Mouse (Mus musculus) CD4-positive helper T cell, adult 2 months (primary cell): ENCODE measurements around the gene Usp30.

Experiments
- DNase-seq: peaks from one replicate; pipeline ENCODE4 v3.0.0-alpha.2; 2012; ENCODE audit warnings: low read depth, missing footprints, low spot score

Usp30 gene

DNA sequence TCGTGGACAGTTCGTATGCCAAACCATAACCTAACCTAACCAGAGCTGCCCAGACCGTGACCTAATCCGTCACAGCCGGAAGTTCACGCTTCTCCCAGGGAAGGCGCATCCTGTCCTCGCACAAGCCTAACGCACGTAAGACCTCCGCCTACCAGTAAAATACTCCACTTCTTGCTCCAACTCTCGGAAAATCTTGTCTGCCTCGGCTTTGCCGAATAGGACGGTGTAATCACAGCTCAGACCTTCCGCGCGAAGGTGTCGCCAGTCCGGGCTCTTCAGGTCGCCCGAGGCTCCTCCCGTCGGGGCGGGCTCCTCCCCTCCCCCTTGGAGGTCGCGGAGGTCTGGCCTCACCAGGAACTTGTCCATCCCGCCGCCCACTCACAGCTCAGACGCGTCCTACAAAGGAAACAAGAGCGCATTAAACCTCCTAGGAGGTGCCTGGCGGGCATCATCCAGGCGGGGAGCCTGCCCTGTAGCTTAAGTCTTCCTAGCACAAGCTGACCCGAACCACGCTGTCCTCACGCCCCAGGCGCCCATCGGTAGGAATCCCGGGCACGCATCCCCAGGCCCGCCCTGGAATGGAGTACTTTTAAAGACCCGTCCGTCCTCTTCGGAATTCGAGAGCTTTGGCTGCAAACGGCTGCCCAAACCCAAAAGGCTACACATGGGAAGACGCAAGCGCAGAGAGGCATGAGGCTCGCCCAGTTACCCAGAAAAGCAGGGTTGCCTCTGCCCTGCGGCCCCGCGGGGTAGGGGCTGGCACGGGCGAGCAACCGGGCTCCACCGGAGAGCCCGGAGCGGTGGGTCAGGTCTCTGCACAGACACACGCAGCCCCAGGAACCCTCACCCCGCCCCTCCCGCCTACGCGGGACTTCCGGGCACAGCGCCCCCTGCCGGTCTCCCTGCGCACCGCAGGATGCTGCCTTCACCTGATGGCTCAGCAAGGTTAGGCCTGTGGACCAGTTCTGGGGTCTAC is 62.4 kb downstream of the Usp30 start, which contains the start of gene Alkbh2:
Alkbh2 (minus strand) TSS at position 845 of the 976 bp plus-strand sequence.
- peak; percentile 89 for DNase-seq

DNA sequence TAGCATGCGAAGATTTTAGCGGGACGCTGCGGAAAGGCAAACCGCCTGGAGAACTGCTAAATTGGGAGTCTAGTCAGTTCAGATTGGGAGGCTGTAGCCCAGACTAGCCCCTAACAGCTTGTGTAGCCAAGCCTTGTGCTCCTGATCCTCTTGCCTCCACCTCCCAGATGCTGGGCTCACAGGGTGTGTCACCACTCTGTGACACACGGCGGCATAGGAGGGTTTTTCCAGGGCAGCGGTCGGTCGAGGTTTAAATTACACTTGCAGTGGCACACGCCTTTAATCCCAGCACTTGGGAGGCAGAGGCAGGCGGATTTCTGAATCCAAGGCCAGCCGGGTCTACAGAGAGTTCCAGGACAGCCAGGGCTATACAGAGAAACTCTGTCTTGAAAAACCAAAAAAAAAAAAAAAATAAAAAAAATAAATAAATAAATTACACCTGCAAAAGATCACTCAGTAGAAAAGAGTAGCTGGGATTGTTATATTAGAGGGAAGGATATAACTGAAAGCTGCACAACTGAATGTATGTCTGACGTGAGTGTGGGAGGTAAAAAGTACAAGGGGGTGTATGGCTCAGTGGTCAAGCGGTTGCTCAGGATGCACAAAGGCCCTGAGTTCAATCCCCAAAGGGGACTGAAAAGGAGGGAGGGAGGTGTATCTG is 64.4 kb downstream of the Usp30 start:
- DNase-seq = peak; percentile 27

DNA sequence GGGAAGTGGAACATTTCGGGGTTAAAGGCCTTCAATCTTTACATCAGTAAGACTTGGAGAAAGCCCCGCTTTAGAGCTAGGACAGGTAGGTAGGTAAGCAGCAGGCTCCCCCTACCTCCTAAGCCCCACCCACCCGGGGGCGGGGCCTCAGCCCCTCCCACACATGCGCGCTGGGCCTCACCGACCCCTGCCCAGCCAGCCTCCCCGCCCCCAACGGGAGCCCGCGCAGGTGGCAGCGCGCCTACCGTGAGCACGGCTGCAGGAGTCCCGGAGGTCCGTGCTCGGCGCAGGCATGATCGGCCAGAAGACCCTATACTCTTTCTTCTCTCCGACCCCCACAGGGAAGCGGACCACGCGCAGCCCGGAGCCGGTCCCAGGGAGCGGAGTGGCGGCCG is 64.9 kb downstream of the Usp30 start, which contains the start of gene Ung:
Ung (plus strand) TSS at position 176 of the 395 bp plus-strand sequence.
- peak; percentile 86 for DNase-seq

DNA sequence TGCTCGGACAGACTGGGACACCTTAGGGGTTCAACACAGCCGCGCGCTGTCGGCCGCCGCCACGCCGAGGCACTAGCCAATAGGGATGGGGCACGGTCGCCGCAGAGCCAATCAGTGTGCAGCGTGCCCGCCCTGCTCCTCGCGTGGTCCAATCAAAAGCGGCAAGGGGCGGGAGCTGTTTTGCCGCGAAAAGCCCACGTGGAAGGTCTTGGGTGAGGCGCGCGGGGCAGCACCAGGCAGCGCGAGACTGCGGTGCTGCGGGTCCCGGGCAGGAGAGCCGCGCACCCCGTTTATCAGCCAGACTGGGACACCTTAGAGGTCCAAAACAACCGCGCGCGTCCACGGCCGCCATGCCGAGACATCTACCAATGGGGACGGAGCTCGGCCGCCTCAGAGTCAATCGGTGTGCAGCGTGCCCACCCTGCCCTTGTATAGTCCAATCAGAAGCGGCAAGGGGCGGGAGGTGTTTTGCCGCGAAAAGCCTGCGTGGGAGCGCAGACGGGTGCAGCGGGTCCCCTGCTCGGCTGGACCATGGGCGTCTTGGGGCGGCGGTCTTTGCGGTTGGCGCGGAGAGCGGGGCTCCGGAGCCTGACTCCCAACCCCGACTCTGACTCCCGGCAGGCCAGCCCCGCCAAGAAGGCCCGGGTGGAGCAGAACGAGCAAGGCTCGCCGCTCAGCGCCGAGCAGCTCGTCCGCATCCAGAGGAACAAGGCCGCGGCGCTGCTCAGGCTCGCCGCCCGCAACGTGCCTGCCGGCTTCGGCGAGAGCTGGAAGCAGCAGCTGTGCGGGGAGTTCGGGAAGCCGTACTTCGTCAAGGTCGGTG is 65.6 kb downstream of the Usp30 start:
- peak; percentile 94 for DNase-seq

DNA sequence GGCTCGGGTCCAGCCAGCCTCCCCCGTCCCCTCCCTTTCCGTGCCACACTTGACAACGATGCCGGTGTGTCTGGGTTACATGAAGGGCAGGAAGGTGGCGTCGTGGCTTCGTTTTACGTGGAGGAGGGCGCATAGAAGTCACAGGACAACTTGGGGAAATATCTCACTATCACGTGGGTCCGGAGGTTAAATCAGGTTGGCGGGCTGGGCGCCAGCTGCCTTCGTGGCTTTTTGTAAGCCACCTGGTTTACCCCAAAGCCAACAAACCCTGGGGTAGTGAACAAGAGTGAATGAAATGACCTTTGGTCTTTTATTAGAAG is 66.2 kb downstream of the Usp30 start:
- DNase-seq = peak; percentile 91

DNA sequence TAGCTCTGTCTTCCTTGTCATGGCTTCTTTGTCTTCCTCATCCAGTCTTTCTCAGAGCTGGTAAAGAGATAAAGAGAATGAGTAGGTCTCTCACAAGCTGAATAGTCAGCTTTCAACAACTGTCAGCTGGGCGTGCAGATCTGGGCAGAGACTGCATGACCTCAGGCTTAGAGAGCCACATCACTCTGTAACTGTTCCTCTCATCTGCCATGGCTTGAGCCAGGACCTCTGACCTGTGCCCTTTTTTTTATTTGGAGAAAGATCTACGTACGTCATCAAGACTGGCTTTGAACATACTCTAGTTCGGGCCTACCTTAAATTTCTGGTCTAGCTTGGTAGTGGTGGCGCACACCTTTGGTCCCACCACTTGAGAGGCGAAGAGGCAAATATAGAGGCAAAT is 67.6 kb downstream of the Usp30 start:
- DNase-seq = no peak

DNA sequence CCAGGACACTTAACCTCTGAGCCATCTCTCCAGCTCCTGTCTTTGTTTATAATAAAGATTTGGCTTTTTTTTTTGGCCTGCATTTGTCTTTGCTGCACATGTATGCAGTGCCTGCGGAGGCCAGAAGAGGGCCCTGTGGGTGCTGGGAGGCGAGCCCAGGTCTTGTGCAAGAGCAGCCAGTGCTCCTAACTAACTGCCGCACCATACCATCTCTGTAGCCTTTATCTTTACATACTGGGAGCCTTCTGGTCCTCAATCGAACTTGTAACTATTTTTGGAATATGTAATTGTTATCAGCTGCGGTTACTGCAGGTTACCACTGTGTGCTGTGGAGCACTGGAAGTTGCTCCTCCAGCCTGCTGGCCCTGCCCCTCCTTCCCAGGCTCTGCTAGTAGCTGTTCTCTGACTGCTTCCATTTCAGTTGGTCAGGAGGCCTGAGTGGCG is 68.9 kb downstream of the Usp30 start:
- DNase-seq = no peak

DNA sequence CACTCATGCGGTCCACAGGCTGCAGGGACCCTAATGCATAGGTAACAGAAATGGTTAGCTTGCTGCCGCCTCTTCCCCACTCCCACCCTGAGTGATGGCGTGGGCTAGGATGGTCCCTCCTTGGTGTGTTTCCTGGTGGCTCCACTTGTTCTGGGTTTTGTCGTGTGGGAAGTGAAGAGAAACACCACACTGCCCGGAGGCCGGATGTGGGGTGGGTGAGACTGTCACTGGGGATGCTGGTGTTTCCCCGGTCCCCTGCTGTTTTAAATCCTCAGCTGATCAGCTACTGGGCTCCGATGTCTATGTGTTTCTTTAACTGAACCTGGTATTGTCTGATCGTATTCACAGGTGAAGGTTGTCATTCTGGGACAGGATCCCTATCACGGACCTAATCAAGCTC is 70.3 kb downstream of the Usp30 start:
- DNase-seq = peak; percentile 66

DNA sequence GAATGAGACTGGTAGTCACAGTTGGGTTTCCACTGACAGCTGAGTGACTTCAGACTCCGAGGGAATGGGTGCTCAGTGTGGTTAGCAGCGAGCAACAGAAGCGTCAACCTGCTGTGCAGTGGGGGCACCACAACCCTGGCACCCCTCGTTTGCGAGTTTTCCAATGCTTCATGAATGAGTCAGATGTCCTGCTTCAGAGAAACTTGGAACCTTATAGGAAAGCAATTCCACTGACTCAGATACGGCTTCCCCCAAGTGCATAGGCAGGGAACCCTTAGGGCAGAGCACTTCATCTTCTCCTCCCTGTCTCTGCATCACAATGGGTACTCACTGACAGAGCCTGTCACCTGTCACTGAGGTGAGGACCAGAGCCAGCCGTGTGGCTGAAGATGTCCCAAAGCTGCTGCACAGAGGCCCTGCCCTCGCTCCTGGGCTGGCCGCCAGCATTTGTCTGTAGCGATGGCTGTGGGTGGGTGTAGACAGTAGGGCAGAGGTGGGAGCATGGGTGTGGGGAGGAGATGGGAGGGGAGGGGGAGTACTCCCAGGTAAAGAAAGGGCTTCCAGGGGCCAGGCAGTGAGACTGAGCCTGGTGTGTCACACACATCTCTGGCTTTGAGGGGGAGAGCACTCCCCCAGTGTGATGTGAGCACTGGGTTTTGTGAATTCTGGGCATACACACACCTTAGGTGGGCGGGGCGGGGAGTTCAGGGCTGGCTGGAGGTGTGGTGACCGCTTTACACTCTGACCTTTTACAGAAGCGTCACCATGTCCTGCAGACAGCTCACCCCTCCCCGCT is 72.4 kb downstream of the Usp30 start:
- DNase-seq = no peak

DNA sequence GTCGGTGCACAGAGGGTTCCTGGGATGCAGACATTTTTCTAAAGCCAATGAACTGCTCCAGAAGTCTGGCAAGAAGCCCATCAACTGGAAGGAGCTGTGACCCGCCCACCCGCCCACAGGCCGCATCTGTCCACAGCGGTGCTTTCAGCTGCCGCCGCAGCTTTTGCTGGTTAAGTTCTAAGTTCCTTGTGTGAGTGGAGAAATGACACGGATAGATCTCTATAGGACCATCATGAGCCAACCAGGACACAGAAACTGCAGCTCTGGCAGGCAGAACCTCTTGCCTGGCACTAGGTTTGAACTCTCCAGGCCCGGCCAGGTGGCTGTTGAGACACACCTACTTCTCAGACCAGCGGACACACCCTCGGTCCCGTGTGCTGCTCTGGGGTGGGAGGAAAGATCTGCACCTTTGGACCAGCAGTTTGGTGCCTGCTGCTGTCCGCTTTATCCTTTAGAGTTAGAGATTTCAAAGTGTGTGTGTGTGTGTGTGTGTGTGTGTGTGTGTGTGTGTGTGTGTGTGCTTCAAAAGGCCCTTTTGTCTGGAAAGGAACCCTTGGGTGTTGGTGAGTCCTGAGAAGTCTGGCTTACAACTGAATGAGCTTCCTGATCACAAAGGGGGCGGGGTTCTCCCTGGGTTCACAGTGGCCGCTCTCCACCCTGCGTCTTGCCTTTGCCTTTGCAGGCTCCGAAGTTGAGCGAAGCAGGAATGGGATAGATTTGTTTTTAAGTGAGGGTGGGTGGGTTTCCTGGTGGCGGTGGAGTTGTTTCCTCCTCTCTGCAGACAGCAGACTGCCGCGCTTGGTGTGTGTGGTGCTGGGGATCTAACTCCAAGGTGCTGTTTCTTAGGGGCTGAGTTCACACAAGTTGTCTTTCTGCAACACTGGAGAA is 73.3 kb downstream of the Usp30 start:
- no peak for DNase-seq

DNA sequence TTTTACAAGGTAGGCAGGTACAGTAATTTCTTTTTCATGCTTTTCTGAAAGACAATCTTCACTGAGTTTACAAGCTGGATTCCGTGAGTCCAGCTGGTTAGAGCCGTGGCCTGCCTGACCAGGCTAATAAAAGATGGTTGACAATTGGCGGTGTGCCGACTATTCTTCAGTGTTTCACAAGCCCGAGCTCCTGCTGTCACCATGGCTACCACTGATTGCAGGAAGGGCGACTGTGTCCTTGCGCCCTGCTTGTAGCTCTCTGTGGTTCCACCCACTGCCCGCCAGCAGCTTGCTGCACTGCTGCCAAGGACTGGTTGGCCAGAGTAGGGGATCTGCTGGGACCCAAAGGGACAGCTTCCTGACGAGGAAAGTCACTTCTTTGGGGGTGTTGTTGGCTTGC is 73.9 kb downstream of the Usp30 start:
- no peak for DNase-seq

DNA sequence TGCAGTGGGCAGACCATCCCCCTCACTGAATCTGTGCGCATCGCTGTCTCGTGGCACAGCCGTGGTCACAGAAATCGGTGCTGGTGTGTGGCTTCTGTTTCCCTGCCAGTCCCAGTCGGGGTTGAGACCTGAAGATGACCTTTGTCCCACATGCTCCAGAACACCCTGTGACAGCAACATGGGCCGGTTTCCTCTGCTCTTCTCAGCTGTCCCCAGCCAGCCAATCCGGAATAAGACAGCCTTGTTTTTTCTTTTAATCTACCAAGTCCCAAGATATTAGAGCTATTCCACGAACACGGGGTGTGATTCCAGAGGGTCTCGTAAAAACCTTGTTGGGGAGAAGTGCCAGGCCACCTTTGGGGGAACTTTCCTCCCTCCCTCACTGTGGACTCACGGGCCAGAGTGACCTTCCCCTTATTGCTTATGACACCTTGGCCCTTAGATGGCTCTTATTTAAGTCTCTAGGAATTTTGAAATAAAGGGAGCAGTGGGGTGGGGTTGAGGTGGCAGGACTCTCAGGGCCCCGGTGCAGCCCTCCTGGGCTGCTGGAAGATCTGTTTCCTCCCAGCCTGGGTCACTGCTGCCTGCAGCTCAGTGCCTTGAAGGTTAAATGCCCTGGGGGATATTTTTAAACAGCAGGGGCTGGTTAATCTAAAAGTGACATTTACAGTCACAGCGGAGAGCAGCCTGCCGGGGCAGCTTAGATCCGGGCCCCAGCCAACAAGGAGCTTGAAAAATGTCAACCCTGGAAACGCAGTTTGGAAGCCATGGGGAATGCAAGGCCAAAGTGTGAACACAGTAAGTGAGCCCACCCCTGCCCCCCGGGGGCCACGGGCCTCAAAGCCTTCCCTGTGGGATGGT is 81.0 kb downstream of the Usp30 start, which contains the start of gene Acacb:
Acacb (plus strand) TSS at position 508 of the 861 bp plus-strand sequence.
- DNase-seq = no peak

DNA sequence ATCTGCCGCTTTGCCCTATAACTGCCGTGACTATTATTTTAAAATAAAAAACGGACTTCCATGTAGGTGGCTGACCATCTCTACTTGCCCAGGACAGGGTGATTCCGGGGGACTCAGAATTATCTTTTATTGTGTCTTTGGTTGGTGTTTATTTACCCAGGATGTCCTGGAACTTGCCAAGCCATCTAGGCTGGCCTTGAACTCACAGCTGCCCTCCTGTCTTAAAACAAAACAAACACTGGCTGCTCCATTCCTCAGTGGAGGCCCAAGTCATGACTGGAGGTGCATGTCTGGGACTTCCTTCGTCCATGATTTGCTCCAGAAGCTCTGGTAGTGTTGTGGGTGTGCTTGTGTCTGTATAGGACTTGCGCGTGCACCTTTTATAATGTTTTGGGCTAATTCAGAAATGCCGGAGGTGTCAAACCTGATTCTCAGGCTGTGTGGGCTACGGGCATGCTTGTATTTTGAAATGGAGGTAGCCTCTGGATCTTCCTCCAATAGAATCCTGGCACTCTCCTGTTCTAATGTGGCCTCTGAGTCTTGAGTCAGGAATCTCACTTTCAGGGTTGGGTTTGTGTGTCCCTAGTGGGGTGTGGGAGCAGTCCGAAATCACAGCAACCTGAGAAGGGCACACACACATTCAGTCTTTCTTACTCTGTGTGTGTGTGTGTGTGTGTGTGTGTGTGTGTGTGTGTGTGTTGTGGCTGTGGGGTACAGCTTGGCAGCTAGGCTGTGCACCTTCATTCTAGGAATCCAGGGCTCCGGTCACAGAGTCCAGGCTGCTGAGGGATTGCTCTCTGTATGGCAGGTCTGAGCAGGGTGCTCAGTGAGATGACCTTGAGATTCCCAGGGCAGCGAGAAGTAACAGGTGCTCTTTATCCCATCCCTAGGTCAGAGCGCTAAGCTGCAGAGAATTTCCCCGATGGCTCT is 82.0 kb downstream of the Usp30 start:
- DNase-seq = no peak

DNA sequence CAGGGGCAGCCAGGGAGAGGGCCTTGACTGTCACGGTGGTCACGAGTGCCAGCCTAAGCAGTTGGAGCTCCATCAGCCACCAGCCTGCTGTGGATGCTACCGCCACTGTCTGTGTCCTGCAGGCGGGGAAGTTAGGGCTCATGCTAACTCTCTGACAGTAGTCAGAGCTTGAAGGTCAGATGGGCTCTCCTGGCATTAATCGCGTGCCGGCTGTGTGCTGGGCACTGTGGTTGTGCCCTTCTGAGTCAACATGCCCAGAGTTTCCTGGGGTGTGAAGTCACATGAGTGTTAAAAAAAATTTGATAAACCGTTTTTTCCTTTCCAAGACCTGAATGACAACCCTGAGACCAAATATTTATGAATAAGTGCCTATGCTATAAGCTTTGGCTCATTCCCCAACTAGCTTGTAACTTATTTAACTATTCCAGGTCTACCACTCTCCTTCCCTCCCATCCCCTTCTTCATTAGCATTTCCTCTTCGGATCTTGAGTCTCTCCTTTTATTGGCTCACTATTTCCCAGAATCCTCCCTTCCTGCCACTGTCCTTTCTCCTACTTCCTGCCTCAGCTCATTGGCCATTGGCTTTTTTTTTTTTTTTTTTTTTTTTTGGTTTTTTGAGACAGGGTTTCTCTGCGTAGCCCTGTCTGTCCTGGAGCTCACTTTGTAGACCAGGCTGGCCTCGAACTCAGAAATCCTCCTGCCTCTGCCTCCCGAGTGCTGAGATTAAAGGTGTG is 87.3 kb downstream of the Usp30 start:
- DNase-seq = no peak

DNA sequence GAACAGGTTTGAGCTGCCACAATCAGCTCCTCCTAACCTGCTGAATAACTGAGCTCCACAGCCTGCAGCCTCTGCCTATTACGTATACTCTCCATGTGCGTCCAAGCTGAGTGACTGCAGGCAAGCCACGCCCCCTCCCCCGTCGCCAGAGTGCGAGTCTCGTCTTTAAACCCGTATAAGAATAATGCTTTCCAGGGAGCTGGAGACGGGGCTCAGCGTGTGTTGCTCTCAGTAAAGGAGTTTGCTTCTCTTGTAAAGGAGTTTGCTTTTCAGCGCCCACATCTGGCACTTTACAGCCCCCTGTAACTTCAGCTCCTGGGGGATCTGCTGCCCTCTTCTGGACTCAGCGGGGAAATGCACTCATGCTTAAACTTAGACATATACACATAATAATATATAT is 88.2 kb downstream of the Usp30 start:
- no peak for DNase-seq

DNA sequence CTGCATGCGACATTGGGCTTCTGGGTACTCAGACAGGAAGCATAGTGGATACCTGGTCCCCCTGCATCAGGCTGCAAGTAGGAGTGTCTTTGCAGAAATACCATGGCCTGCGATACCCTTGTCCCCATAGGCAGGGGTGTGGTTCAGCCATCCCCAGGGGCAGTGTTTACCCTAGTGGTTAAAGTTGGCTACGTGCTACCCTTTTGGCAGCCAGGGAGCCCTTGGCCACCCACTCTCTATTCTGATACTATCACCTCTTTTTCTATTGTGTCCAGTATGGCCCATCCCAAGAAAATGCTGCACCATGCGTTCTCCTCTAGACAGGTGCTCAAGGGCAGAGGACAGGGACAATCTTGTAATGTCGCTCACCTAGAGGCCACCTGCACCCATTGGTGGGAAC is 89.5 kb downstream of the Usp30 start:
- DNase-seq = no peak
